Mouse (Mus musculus): ENCODE data around the gene Ccdc146. TPM values are rescaled to one million over a fixed set of nuclear protein-coding genes. Genes with fewer than 3 reads are reported as not detected.

The Ccdc146 gene
- 0.45 TPM in 1 of 2 replicates, not detected in the other for polyA plus RNA-seq (2014; fragmentation: Nextera tagmentation; extraction: Ambion mirVana)

DNA sequence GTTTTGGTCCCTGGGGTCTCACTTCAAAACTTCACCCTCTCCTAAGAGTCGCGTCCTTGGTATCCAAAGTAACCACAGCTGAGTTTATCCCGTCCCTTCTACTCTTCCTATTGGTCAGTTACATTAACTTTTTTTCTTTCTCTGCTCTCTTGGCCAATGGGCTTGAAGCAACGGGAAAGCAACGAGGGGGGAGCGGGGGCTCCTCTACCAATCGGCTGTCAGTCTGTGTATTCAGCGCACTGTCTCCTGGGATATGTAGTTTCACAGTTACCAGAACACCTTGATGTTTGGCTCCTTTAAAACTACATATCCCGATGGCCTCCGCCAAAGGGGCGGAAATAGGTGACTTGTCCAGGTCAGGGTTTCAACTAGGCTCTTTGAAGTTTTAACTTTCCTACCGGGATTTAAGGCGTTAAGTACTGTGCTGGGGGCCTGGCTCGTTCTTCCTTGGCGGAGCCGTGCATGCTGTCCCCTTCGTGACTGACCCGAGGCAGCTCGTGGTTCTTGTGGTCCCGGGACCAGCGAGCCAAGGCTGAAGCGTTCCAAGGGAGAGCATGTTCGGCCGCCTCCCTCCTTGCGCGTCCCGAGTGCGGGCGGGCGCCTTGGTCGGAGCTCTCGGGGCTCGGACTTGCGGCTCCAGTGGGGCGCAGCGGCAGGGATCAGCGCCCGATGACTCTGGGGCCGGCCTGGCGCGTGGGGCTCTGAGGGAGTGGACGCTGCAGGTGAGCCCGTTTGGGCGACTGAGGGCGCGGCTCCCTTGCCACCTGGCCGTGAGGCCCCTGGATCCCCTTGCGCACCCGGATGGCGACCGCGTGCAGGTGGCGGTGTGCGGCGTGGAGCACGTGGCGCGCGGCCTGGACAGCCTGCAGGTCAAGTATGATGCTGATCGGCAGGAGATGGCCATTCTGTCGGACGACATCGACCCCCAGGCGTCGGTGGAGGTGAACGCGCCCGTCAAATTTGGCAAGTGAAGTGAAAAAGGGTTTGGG lies at the start of gene Ccdc146, which contains the start of gene Fam185a:
Ccdc146 (minus strand) TSS at position 64 of the 989 bp plus-strand sequence.
Fam185a (plus strand) TSS at position 345 of the 989 bp plus-strand sequence.
- no peaks in the 10 kb centered on the region for H3K36me3 ChIP-seq (replicated peaks; ENCODE audit: control insufficient read depth, insufficient read depth, low read depth, low read length)
- H3K4me1 ChIP-seq (ENCODE audit: control insufficient read depth, insufficient read depth, low read length) = no peaks in the 10 kb centered on the region
- H3K27me3 ChIP-seq (ENCODE audit: control insufficient read depth, insufficient read depth, low read length) = no peaks in the 10 kb centered on the region
- peak within 1 kb of the TSS; percentile 73 for H3K9ac ChIP-seq (replicated peaks; ENCODE audit: low read length)
- peak within 1 kb of the TSS; percentile 80 for H3K4me3 ChIP-seq (ENCODE audit: low read depth, low read length)
- H3K9me3 ChIP-seq (replicated peaks; ENCODE audit: control insufficient read depth, low read length) = no peaks in the 10 kb centered on the region
- peak within 1 kb of the TSS; percentile 93 for H3K4me2 ChIP-seq (ENCODE audit: low read depth, low read length)
- WGBS = under 1% methylated on average over 68 of the region's 68 CpGs
- ATAC-seq (replicated peaks; ENCODE audit: insufficient number of reproducible peaks, low FRiP score, low TSS enrichment, low read depth) (peak; percentile 100), DNase-seq (ENCODE audit: low spot score) (peak; percentile 99)
- no peak within 1 kb of the TSS for H3K27ac ChIP-seq (replicated peaks; ENCODE audit: low read depth, low read length)

DNA sequence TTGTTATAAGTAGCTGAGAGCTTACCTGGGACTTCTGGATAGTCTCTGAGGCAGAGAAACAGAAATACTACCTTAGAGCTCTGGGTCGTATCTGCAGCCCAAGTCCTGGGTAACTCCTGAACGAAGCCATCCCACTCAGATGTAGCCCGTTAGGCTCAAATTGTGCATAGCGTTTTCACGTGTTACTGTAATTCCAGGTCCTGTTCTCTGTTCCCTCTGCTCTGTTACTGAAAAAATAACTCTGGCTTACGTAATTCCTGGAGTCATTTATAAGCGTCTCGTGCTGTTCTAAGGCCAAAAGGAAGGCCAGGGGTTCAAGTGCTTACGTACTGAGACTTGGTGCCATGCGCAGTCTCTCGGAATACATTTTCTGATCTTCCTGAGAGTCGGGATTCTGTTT lies 43.6 kb upstream of the Ccdc146 start:
- H3K27ac ChIP-seq (replicated peaks; ENCODE audit: low read depth, low read length) = no peak overlapping the region
- H3K9ac ChIP-seq (replicated peaks; ENCODE audit: low read length) = no peak overlapping the region
- no peak for ATAC-seq (replicated peaks; ENCODE audit: insufficient number of reproducible peaks, low FRiP score, low TSS enrichment, low read depth)
- no peak for DNase-seq (ENCODE audit: low spot score)
- H3K4me2 ChIP-seq (ENCODE audit: low read depth, low read length) = no peak overlapping the region
- H3K4me3 ChIP-seq (ENCODE audit: low read depth, low read length) = no peak overlapping the region
- 74% methylated on average over 12 of the region's 12 CpGs for WGBS
- no peaks in the 10 kb centered on the region; the same call in 1 of the 2 replicates for H3K4me1 ChIP-seq (ENCODE audit: control insufficient read depth, insufficient read depth, low read length)
- H3K27me3 ChIP-seq (ENCODE audit: control insufficient read depth, insufficient read depth, low read length) = no peaks in the 10 kb centered on the region
- H3K9me3 ChIP-seq (replicated peaks; ENCODE audit: control insufficient read depth, low read length) = no peaks in the 10 kb centered on the region
- H3K36me3 ChIP-seq (replicated peaks; ENCODE audit: control insufficient read depth, insufficient read depth, low read depth, low read length) = no peaks in the 10 kb centered on the region

DNA sequence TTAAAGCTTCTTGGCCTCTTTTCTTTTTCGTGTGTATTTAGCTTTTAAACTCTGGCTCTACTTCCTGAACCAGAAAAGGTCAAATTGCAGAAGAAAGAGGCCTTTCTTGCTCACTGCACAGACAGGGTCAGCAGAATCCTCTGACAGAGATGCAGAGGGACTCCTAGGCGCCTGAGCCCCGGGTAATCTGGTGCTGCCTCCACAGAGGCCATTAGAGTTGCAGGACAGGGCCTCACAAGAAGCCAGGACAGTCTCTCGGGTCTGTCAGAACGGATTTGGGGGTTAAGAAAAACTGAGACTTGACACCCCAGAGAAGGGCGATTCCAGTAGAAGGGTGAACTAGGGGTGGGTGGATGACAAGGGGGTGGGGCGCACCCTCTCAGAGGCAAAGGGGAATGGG lies 42.9 kb upstream of the Ccdc146 start:
- DNase-seq (ENCODE audit: low spot score) (peak; percentile 17), ATAC-seq (replicated peaks; ENCODE audit: insufficient number of reproducible peaks, low FRiP score, low TSS enrichment, low read depth) (0 out of 2 replicates have a peak, but pooled peaks have one; percentile 56)
- H3K4me3 ChIP-seq (ENCODE audit: low read depth, low read length) = no peak overlapping the region
- WGBS = 50% methylated on average over 7 of the region's 7 CpGs
- H3K27ac ChIP-seq (replicated peaks; ENCODE audit: low read depth, low read length) = no peak overlapping the region
- no peaks in the 10 kb centered on the region for H3K27me3 ChIP-seq (ENCODE audit: control insufficient read depth, insufficient read depth, low read length)
- no peaks in the 10 kb centered on the region; the same call in 1 of the 2 replicates for H3K4me1 ChIP-seq (ENCODE audit: control insufficient read depth, insufficient read depth, low read length)
- H3K9ac ChIP-seq (replicated peaks; ENCODE audit: low read length) = no peak overlapping the region
- no peaks in the 10 kb centered on the region for H3K9me3 ChIP-seq (replicated peaks; ENCODE audit: control insufficient read depth, low read length)
- H3K4me2 ChIP-seq (ENCODE audit: low read depth, low read length) = no peak overlapping the region
- H3K36me3 ChIP-seq (replicated peaks; ENCODE audit: control insufficient read depth, insufficient read depth, low read depth, low read length) = no peaks in the 10 kb centered on the region

DNA sequence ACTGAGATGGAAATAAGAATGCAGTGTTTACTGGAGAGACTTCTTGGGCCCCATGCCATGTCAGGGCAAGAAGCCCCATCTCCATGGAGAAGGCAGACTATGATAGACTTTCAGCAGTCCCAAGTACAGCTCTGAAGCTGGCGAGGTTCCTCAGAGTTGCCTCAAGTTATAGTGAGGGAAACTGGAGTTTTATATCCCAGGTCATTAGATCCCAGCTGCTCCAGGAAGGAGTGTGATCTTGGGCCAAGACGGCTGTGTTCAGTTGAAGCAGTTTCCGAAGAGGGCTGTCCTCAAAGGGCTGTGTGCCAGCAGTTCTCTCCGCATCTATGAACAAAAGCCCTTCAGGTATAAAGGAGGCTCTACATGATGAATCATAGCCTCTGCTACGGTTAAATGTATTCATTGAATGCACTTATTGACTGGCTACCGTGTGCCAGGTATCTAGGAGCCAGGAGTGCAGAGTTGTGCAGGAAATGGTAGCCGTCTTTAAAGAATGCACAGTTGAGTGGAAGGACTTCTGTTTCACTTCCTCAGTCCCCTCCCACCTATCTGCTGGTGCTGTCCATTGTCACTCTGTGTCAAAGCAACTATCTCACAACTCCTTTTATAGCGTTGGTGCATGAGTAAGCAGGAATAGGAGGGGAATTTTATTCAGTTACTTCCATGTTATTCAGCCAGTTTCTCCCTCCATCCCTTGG lies 16.5 kb upstream of the Ccdc146 start:
- WGBS = 85% methylated on average over 8 of the region's 8 CpGs

DNA sequence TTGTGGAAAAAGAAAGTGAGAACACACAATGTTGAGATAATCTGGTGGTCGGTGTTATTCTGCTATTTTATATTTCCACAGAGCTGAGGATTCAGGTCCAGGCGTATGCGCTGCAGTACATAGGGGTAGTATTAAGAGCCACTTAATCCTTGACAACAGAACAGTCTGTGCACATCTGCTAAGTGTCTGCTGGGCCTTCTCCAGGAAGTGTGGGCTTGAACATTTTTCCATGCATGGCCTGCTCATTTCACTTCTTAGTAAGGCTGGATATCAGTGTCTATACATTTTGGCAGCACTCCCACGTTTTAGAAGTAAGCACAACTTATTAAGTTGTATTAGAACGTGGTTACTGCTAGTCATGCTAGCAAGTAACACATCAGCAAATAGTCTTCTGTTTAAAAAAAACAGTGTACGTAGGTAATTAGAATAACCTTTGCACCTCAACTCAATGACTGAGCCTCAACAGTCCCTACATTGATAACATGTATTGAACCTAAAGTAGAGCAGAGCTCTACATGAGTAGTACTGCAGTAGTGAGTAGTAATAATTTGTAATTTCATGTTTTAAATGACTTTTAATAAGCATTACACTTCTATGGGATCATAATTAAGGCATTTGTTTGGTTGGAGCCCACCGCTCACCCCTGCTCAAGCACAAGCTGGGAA lies 15.1 kb upstream of the Ccdc146 start:
- ATAC-seq (replicated peaks; ENCODE audit: insufficient number of reproducible peaks, low FRiP score, low TSS enrichment, low read depth) = no peak
- no peak overlapping the region for H3K9ac ChIP-seq (replicated peaks; ENCODE audit: low read length)

More for the DNA sequence above, 16.5 kb upstream of the Ccdc146 start:
- no peaks in the 10 kb centered on the region for H3K27me3 ChIP-seq (ENCODE audit: control insufficient read depth, insufficient read depth, low read length)
- H3K4me3 ChIP-seq (ENCODE audit: low read depth, low read length) = no peak overlapping the region
- no peak overlapping the region for H3K27ac ChIP-seq (replicated peaks; ENCODE audit: low read depth, low read length)
- H3K4me1 ChIP-seq (ENCODE audit: control insufficient read depth, insufficient read depth, low read length) = no peaks in the 10 kb centered on the region
- no peaks in the 10 kb centered on the region for H3K9me3 ChIP-seq (replicated peaks; ENCODE audit: control insufficient read depth, low read length)
- no peak for DNase-seq (ENCODE audit: low spot score)
- no peaks in the 10 kb centered on the region for H3K36me3 ChIP-seq (replicated peaks; ENCODE audit: control insufficient read depth, insufficient read depth, low read depth, low read length)
- no peak overlapping the region for H3K9ac ChIP-seq (replicated peaks; ENCODE audit: low read length)
- H3K4me2 ChIP-seq (ENCODE audit: low read depth, low read length) = no peak overlapping the region
- ATAC-seq (replicated peaks; ENCODE audit: insufficient number of reproducible peaks, low FRiP score, low TSS enrichment, low read depth) = no peak

DNA sequence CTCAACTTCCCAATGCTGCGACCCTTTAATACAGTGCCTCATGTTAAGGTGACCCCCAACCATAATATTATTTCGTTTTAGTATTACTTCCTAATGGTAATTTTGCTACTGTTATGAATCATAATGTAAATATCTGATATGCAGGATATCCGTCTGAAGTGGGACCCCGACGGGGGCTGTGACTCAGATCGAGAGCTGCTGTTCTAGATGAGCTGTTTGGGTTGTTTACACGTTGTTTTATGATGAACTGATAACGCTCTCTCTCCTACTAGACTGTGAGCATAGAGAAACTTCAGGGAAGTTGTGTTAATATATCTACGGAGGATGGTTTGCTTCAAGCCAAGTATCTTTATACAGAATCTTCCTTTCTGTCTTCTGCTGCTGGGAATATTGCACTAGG lies 14.0 kb upstream of the Ccdc146 start:
- H3K4me3 ChIP-seq (ENCODE audit: low read depth, low read length) = no peak overlapping the region
- H3K9me3 ChIP-seq (replicated peaks; ENCODE audit: control insufficient read depth, low read length) = no peaks in the 10 kb centered on the region
- no peak overlapping the region for H3K9ac ChIP-seq (replicated peaks; ENCODE audit: low read length)
- H3K4me2 ChIP-seq (ENCODE audit: low read depth, low read length) = no peak overlapping the region
- no peaks in the 10 kb centered on the region for H3K4me1 ChIP-seq (ENCODE audit: control insufficient read depth, insufficient read depth, low read length)
- H3K27ac ChIP-seq (replicated peaks; ENCODE audit: low read depth, low read length) = no peak overlapping the region
- ATAC-seq (replicated peaks; ENCODE audit: insufficient number of reproducible peaks, low FRiP score, low TSS enrichment, low read depth) = no peak
- 92% methylated on average over 9 of the region's 9 CpGs for WGBS
- no peak for DNase-seq (ENCODE audit: low spot score)
- no peaks in the 10 kb centered on the region for H3K27me3 ChIP-seq (ENCODE audit: control insufficient read depth, insufficient read depth, low read length)
- no peaks in the 10 kb centered on the region for H3K36me3 ChIP-seq (replicated peaks; ENCODE audit: control insufficient read depth, insufficient read depth, low read depth, low read length)

More for the DNA sequence above, 15.1 kb upstream of the Ccdc146 start:
- DNase-seq (ENCODE audit: low spot score) = no peak
- H3K27me3 ChIP-seq (ENCODE audit: control insufficient read depth, insufficient read depth, low read length) = no peaks in the 10 kb centered on the region
- no peaks in the 10 kb centered on the region for H3K4me1 ChIP-seq (ENCODE audit: control insufficient read depth, insufficient read depth, low read length)
- WGBS = 90% methylated on average over 7 of the region's 7 CpGs
- H3K36me3 ChIP-seq (replicated peaks; ENCODE audit: control insufficient read depth, insufficient read depth, low read depth, low read length) = no peaks in the 10 kb centered on the region
- no peaks in the 10 kb centered on the region for H3K9me3 ChIP-seq (replicated peaks; ENCODE audit: control insufficient read depth, low read length)
- no peak overlapping the region for H3K27ac ChIP-seq (replicated peaks; ENCODE audit: low read depth, low read length)
- no peak overlapping the region for H3K4me3 ChIP-seq (ENCODE audit: low read depth, low read length)
- H3K4me2 ChIP-seq (ENCODE audit: low read depth, low read length) = no peak overlapping the region

DNA sequence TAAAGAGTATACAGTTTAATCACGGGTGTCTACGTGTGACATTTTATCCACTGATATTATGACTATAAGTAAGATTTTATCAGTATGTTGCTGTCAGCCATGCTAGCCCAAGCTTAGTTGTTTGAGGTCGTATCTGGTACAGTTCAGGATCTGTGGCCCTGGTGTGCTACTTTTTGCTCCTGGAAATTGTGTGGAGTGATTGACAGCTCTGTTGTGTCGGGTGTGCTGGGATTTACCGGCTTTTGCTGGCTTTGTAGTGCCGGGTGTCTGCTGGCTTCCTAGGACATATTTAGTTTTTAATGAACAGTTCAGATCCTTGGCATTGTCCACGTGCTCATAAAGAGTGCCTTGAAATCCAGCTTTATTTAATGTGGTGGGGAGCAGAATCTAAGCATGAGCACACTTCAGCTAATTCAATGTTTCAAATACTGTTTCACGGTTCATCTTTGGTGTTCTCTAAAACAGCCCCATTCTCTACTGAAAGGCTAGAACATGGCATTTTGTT lies 12.0 kb upstream of the Ccdc146 start:
- 62% methylated on average over 8 of the region's 8 CpGs for WGBS
- ATAC-seq (replicated peaks; ENCODE audit: insufficient number of reproducible peaks, low FRiP score, low TSS enrichment, low read depth) (no peak), DNase-seq (ENCODE audit: low spot score) (no peak)
- H3K9me3 ChIP-seq (replicated peaks; ENCODE audit: control insufficient read depth, low read length) = no peaks in the 10 kb centered on the region
- no peaks in the 10 kb centered on the region for H3K36me3 ChIP-seq (replicated peaks; ENCODE audit: control insufficient read depth, insufficient read depth, low read depth, low read length)
- no peaks in the 10 kb centered on the region for H3K27me3 ChIP-seq (ENCODE audit: control insufficient read depth, insufficient read depth, low read length)
- no peaks in the 10 kb centered on the region for H3K4me1 ChIP-seq (ENCODE audit: control insufficient read depth, insufficient read depth, low read length)
- no peak overlapping the region for H3K4me2 ChIP-seq (ENCODE audit: low read depth, low read length)
- H3K27ac ChIP-seq (replicated peaks; ENCODE audit: low read depth, low read length) = no peak overlapping the region
- no peak overlapping the region for H3K9ac ChIP-seq (replicated peaks; ENCODE audit: low read length)
- no peak overlapping the region for H3K4me3 ChIP-seq (ENCODE audit: low read depth, low read length)
